Mouse (Mus musculus) kidney, embryonic 16.5 days (tissue): ENCODE measurements around the gene Pqlc2. TPM values are rescaled to one million over a fixed set of nuclear protein-coding genes. Genes with fewer than 3 reads are reported as not detected.

ENCODE experiments used
- ATAC-seq: fragments of 200-750 bp; cut with Nextera tagmentation; 2 replicates; pipeline ENCODE4 v1.8.0; 2017; ENCODE audit warnings: moderate TSS enrichment; ENCODE audit not compliant: low FRiP score, low TSS enrichment
- H3K27ac ChIP-seq: fragments of 300-500 bp; sonication (generic); 2 replicates; pipeline ENCODE4 v1.5.1; 2014; ENCODE audit warnings: low read length
- H3K27me3 ChIP-seq: fragments of 300-500 bp; sonication (generic); 2 replicates; pipeline ENCODE4 v1.6.1; 2014; ENCODE audit warnings: low read length, control low read depth, mixed read lengths; ENCODE audit not compliant: insufficient read depth
- H3K36me3 ChIP-seq: fragments of 300-500 bp; sonication (generic); 2 replicates; pipeline ENCODE4 v1.6.1; 2014; ENCODE audit warnings: low read length, control low read depth, mixed read lengths; ENCODE audit not compliant: insufficient read depth
- H3K4me1 ChIP-seq: fragments of 300-500 bp; sonication (generic); 2 replicates; pipeline ENCODE4 v1.6.1; 2014; ENCODE audit warnings: low read length, control low read depth, mixed read lengths; ENCODE audit not compliant: insufficient read depth
- H3K4me2 ChIP-seq: fragments of 300-500 bp; sonication (generic); replicated peaks from 2 replicates; pipeline ENCODE4 v1.6.1; 2014; ENCODE audit warnings: low read depth, low read length
- H3K4me3 ChIP-seq: fragments of 300-500 bp; sonication (generic); 2 replicates; pipeline ENCODE4 v1.5.1; 2014; ENCODE audit warnings: mild to moderate bottlenecking, low read length
- H3K9ac ChIP-seq: fragments of 300-500 bp; sonication (generic); replicated peaks from 2 replicates; pipeline ENCODE4 v1.6.1; 2014; ENCODE audit warnings: low read length
- H3K9me3 ChIP-seq: fragments of 300-500 bp; sonication (generic); 2 replicates; pipeline ENCODE4 v1.6.1; 2016; ENCODE audit warnings: low read length, control low read depth
- WGBS: fragments of 180-500 bp; shearing (Covaris S2); extraction: QIAGEN DNeasy Blood & Tissue Kit; methylation state at CpG from one replicate; pipeline ENCODE4 v1.1.7; 2014; 5-methylcytosine and 5-hydroxymethylcytosine counted together
- polyA plus RNA-seq: library from polyadenylated mRNA; unstranded; fragments of >200 nt; fragmentation: Nextera tagmentation; extraction: Ambion mirVana; gene quantifications from 2 replicates; pipeline ENCODE4 v1.2.1, GENCODE M21; 2015

The Pqlc2 gene
- polyA plus RNA-seq, 1 experiment from 2014 or later: 17.6 TPM

- Histone ChIP-seq H3K4me3 (no peak overlapping the region), H3K27me3 (no peaks in the 10 kb centered on the region), H3K9me3 (no peaks in the 10 kb centered on the region), H3K4me1 (peaks cover 28% of the 10 kb centered on the region), H3K4me2 (no peak overlapping the region), H3K27ac (no peak overlapping the region), H3K9ac (no peak overlapping the region), H3K36me3 (peaks cover 30% of the 10 kb centered on the region)
- 89% methylated on average over 4 of the region's 4 CpGs for WGBS
- no peak for ATAC-seq
Observed at GRCm38 (mm10) chr4:139256146-139256545, 54.4 kb downstream of the Pqlc2 start.

DNA sequence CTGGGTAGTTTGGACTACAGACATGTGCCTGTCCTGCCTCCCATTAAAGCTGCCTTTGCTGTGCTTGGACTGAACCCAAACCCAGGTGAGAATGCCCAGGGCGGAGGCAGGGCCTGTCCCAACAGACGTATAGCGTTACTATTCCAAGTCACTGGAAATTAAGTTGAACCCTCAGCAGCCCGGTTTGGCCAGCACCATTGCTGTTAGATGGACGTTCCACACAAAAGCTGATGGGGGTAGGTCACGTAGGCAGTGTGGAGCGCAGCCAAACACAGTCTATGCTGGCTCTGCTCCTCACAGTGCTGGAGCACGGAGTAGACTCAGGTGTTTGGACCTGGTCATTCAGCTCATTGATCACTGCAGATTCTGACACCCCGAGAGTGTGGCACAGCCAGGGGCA is 57.3 kb downstream of the Pqlc2 start:
- Histone ChIP-seq H3K4me2 (no peak overlapping the region), H3K36me3 (peaks cover 14% of the 10 kb centered on the region), H3K4me3 (no peak overlapping the region), H3K9me3 (no peaks in the 10 kb centered on the region), H3K9ac (no peak overlapping the region), H3K27me3 (no peaks in the 10 kb centered on the region), H3K27ac (no peak overlapping the region), H3K4me1 (peaks cover 55% of the 10 kb centered on the region)
- ATAC-seq: no peak
- WGBS: 76% methylated on average over 9 of the region's 9 CpGs

- Histone ChIP-seq H3K9me3 (no peaks in the 10 kb centered on the region), H3K4me3 (no peak overlapping the region), H3K36me3 (peaks cover 4% of the 10 kb centered on the region), H3K9ac (peak overlapping the region; percentile 49; the same call in 1 of the 2 replicates), H3K27ac (peak overlapping the region; percentile 84), H3K4me1 (peaks cover 59% of the 10 kb centered on the region), H3K4me2 (no peak overlapping the region; the same call in 1 of the 2 replicates), H3K27me3 (no peaks in the 10 kb centered on the region)
- 44% methylated on average over 22 of the region's 22 CpGs for WGBS
- peak; percentile 84 for ATAC-seq
Observed at GRCm38 (mm10) chr4:139252051-139252760, 58.3 kb downstream of the Pqlc2 start.

DNA sequence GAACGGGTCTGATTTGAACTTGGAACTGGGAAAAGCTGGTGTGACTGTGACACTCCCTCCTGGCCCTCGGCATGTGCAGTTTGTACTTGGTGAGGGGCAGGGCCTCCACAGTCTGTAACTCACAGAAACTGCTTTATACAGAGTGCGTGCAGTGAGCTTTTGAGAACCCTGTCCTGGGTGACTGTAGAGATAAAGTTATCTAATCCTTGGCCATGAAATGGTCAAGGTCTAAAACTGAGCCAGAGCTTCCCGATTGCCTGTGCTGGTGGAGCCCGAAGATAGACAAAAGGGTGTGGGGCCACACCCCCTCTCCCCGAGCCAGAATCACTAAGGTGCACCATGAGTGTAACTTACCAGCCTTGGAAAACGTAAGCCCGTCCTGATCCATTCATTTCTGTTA is 59.6 kb downstream of the Pqlc2 start:
- no peak overlapping the region for H3K9ac ChIP-seq
- H3K4me3 ChIP-seq: no peak overlapping the region
- no peaks in the 10 kb centered on the region for H3K27me3 ChIP-seq
- 66% methylated on average over 8 of the region's 8 CpGs for WGBS
- H3K9me3 ChIP-seq: no peaks in the 10 kb centered on the region
- no peak for ATAC-seq
- peaks cover 68% of the 10 kb centered on the region for H3K4me1 ChIP-seq
- no peaks in the 10 kb centered on the region for H3K36me3 ChIP-seq
- H3K27ac ChIP-seq: peak overlapping the region; percentile 84
- no peak overlapping the region for H3K4me2 ChIP-seq

DNA sequence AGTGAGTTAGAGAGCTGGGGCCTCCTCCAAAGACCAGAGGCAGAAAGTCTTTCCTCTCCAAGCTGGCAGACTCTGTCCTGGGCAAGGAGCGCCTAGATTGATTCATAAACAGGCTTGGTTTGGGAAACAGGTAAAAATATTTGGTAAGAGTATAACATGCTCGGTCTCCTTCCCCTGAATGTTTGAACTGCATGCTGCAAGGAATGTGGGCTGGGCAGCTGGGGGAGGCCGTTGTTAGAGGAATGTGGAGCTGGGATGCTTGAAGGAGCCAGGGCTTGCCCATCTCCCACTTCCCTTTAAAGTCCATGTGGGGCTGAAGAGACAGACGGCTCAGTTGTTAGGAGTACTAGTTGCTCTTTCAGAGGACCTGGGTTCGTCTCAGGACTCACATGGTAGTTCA is 60.5 kb downstream of the Pqlc2 start:
- WGBS: 19% methylated on average over 5 of the region's 5 CpGs
- H3K4me1 ChIP-seq: peaks cover 71% of the 10 kb centered on the region
- H3K4me3 ChIP-seq: no peak overlapping the region
- no peak overlapping the region for H3K4me2 ChIP-seq
- H3K36me3 ChIP-seq: no peaks in the 10 kb centered on the region
- peak overlapping the region; percentile 35; the same call in 1 of the 2 replicates for H3K9ac ChIP-seq
- H3K9me3 ChIP-seq: no peaks in the 10 kb centered on the region
- H3K27me3 ChIP-seq: no peaks in the 10 kb centered on the region
- H3K27ac ChIP-seq: peak overlapping the region; percentile 56; the same call in 1 of the 2 replicates
- no peak for ATAC-seq

DNA sequence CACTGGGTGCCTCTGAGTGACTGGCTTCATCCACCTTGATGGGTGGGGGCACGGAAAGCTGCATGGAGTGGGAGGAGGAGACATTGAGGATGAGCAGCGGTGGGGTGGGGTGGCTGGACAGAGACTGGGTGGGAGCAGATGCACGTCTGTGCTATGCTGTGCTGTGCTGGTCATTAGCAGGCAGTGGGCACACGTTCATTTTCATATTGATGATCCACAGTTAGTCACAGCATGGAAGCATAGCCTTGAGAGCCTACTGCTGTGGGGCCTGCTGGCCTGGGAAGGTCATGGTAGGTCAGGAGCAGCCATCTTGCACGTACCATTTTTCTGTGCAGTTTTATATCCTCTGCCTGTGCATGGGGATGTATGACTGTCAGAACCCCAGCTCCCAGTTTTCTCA is 61.8 kb downstream of the Pqlc2 start:
- ATAC-seq: 0 out of 2 replicates have a peak, but pooled peaks have one; percentile 2
- peaks cover 79% of the 10 kb centered on the region for H3K4me1 ChIP-seq

GRCm38 (mm10) chr4:139247966-139248365 is 62.5 kb downstream of the Pqlc2 start:
- no peaks in the 10 kb centered on the region for H3K27me3 ChIP-seq
- 55% methylated on average over 7 of the region's 7 CpGs for WGBS
- ATAC-seq: no peak

More for the DNA sequence above, 61.8 kb downstream of the Pqlc2 start:
- peak overlapping the region; percentile 56; the same call in 1 of the 2 replicates for H3K27ac ChIP-seq
- 85% methylated on average over 5 of the region's 5 CpGs for WGBS
- H3K27me3 ChIP-seq: no peaks in the 10 kb centered on the region
- H3K4me2 ChIP-seq: no peak overlapping the region
- no peak overlapping the region for H3K4me3 ChIP-seq
- H3K9me3 ChIP-seq: no peaks in the 10 kb centered on the region
- no peaks in the 10 kb centered on the region for H3K36me3 ChIP-seq
- no peak overlapping the region for H3K9ac ChIP-seq

GRCm38 (mm10) chr4:139246130-139246877 is 64.2 kb downstream of the Pqlc2 start:
- Histone ChIP-seq H3K4me1 (peaks cover 78% of the 10 kb centered on the region), H3K4me2 (no peak overlapping the region), H3K27me3 (no peaks in the 10 kb centered on the region), H3K9me3 (no peaks in the 10 kb centered on the region), H3K27ac (no peak overlapping the region), H3K36me3 (no peaks in the 10 kb centered on the region), H3K9ac (no peak overlapping the region), H3K4me3 (no peak overlapping the region)
- no peak for ATAC-seq
- WGBS: 48% methylated on average over 7 of the region's 7 CpGs

More at GRCm38 (mm10) chr4:139247966-139248365, 62.5 kb downstream of the Pqlc2 start:
- no peaks in the 10 kb centered on the region for H3K9me3 ChIP-seq
- no peak overlapping the region for H3K4me2 ChIP-seq
- peaks cover 78% of the 10 kb centered on the region for H3K4me1 ChIP-seq
- H3K9ac ChIP-seq: no peak overlapping the region
- no peaks in the 10 kb centered on the region for H3K36me3 ChIP-seq
- H3K27ac ChIP-seq: no peak overlapping the region
- no peak overlapping the region for H3K4me3 ChIP-seq

DNA sequence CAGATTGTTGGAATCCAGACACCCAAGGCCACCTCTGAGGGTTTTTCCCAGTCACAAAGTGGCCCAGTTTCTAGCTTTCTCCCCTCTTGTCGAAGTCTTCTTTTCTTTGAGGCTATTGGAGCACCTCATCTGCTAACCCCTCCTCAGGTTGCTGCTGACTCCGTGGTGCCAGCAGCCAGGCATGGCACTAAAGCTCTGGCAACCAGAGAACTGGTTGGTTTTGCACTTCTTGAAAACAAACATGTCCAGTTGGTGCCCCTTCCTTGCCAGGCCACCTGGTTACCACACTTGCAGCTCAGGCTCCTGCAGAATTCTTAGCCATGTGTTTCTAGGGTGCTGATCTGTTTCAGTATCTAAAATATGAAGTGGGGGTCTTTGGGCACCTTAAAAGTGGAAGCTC is 65.0 kb downstream of the Pqlc2 start:
- 76% methylated on average over 2 of the region's 2 CpGs for WGBS
- Histone ChIP-seq H3K9ac (no peak overlapping the region), H3K4me3 (no peak overlapping the region), H3K9me3 (no peaks in the 10 kb centered on the region), H3K4me2 (no peak overlapping the region), H3K36me3 (peaks cover 6% of the 10 kb centered on the region; the same call in 1 of the 2 replicates), H3K27ac (no peak overlapping the region; the same call in 1 of the 2 replicates), H3K4me1 (peaks cover 77% of the 10 kb centered on the region), H3K27me3 (no peaks in the 10 kb centered on the region)
- no peak for ATAC-seq

DNA sequence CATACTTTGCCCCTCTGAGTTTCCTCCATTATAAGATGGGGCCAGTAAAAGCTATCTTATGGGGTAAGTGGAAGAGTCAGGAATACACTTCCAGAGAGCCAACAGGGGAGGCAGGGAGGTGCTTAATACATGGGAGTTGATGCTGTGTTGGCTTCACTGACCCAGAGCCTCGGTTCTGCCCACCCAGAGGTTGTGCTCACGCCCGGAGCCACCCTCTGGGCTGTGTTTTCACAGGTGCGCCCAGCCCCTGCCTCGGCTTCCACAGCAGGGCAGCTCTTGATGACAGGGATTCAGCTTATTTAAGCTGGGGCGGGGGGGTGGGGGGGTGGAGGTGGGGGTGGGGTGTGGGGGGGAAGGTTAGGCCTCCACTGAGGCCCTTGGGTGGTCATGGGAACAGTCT is 65.7 kb downstream of the Pqlc2 start:
- no peak overlapping the region for H3K4me3 ChIP-seq
- H3K27me3 ChIP-seq: no peaks in the 10 kb centered on the region
- H3K9me3 ChIP-seq: no peaks in the 10 kb centered on the region
- peak; percentile 40; the same call in 1 of the 2 replicates for ATAC-seq
- no peak overlapping the region for H3K4me2 ChIP-seq
- no peak overlapping the region for H3K9ac ChIP-seq
- H3K4me1 ChIP-seq: peaks cover 72% of the 10 kb centered on the region
- peak overlapping the region; percentile 39 for H3K27ac ChIP-seq
- 28% methylated on average over 5 of the region's 6 CpGs for WGBS
- peaks cover 12% of the 10 kb centered on the region; the same call in 1 of the 2 replicates for H3K36me3 ChIP-seq
